Mouse (Mus musculus) liver, embryonic 12.5 days (tissue): ENCODE data around the gene Zfhx3. TPM values are rescaled to one million over a fixed set of nuclear protein-coding genes. Genes with fewer than 3 reads are reported as not detected.

Experiments used
- ATAC-seq: fragments of 200-750 bp; cut with Nextera tagmentation; 2 replicates; pipeline ENCODE4 v1.8.0; 2017; ENCODE audit warnings: moderate number of reproducible peaks, mild to moderate bottlenecking, moderate library complexity
- H3K27ac ChIP-seq: fragments of 300-500 bp; sonication (generic); 2 replicates; pipeline ENCODE4 v1.5.1; 2016; ENCODE audit warnings: mild to moderate bottlenecking
- H3K27me3 ChIP-seq: fragments of 300-500 bp; sonication (generic); replicated peaks from 2 replicates; pipeline ENCODE4 v1.6.1; 2016; ENCODE audit warnings: mild to moderate bottlenecking, moderate library complexity
- H3K36me3 ChIP-seq: fragments of 300-500 bp; sonication (generic); 2 replicates; pipeline ENCODE4 v1.6.1; 2016; ENCODE audit warnings: mild to moderate bottlenecking, moderate library complexity
- H3K4me1 ChIP-seq: fragments of 300-500 bp; sonication (generic); 2 replicates; pipeline ENCODE4 v1.6.1; 2016
- H3K4me2 ChIP-seq: fragments of 300-500 bp; sonication (generic); 2 replicates; pipeline ENCODE4 v1.6.1; 2016; ENCODE audit warnings: mild to moderate bottlenecking, moderate library complexity
- H3K4me3 ChIP-seq: fragments of 300-500 bp; sonication (generic); 2 replicates; pipeline ENCODE4 v1.5.1; 2016; ENCODE audit warnings: mild to moderate bottlenecking, moderate library complexity
- H3K9ac ChIP-seq: fragments of 300-500 bp; sonication (generic); 2 replicates; pipeline ENCODE4 v1.6.1; 2016; ENCODE audit warnings: mild to moderate bottlenecking, moderate library complexity
- H3K9me3 ChIP-seq: fragments of 300-500 bp; sonication (generic); replicated peaks from 2 replicates; pipeline ENCODE4 v1.6.1; 2016; ENCODE audit warnings: mild to moderate bottlenecking, moderate library complexity
- WGBS: fragments of 180-500 bp; shearing (Covaris S2); methylation state at CpG from one replicate; pipeline ENCODE4 v1.1.7; 2016; ENCODE audit not compliant: insufficient replicate concordance; 5-methylcytosine and 5-hydroxymethylcytosine counted together
- polyA plus RNA-seq: library from polyadenylated mRNA; unstranded; fragments of >200 nt; fragmentation: Nextera tagmentation; extraction: Ambion mirVana; gene quantifications from 2 replicates; pipeline ENCODE4 v1.2.1, GENCODE M21; 2016

Zfhx3 gene
- polyA plus RNA-seq, 1 experiment from 2014 or later: 2.4 TPM

DNA sequence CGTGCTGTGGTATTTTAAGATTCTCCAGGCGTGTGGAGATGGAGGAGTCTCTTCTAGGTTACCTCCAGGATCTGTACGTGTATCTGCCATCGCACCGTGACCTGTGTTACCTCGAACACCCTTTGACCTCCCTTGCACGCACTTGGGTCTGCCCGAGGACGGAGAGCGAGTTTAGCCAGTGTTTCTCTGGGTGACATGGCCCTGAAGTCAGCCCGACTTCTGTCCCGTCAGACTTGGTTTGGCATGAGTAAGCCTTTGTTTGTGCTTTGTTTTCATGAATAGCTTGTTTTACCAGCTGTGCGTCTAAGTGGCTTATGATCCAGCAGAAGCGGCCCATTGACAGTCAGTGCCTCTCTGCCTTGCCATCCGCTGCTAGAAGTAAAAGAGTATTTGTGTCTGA is 961.1 kb downstream of the Zfhx3 start:
- Histone ChIP-seq H3K27ac (no peak overlapping the region), H3K9ac (no peak overlapping the region), H3K4me2 (no peak overlapping the region), H3K4me1 (peaks cover 9% of the 10 kb centered on the region; the same call in 1 of the 2 replicates), H3K9me3 (no peaks in the 10 kb centered on the region), H3K27me3 (no peaks in the 10 kb centered on the region), H3K4me3 (no peak overlapping the region), H3K36me3 (no peaks in the 10 kb centered on the region)
- 79% methylated on average over 15 of the region's 15 CpGs for WGBS
- no peak for ATAC-seq

DNA sequence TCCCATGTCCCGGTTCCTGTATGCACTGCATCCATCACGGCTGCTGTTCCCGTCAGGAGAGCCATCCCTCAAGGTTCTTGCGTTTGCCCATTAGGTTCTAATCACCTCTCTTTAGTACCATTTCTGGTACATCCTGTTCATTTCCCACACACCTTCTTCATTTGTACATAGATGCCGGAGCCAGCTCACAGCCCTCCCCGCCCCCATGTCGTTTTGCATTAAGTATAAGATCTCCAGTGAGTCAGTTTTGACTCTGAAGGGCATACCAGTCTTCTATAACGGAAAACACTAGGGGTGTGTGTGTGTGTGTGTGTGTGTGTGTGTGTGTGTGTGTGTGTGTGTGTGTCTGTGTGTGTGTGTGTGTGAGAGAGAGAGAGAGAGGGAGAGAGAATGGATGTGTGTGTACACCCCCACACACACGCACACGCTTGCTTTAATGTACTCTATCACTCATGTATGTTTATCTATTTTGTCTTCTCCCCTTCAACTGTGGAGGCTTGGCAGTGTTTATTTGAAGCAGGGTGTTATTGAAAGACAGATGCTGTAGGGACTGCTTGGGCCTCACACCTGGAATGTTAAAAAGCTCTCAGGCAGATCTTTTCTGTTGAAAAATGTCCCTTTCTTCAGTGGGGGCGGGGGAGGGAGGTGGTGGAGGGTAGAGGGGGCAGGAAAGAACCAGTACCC is 962.0 kb downstream of the Zfhx3 start:
- Histone ChIP-seq H3K27ac (no peak overlapping the region), H3K9ac (no peak overlapping the region), H3K4me2 (no peak overlapping the region), H3K4me1 (peaks cover 2% of the 10 kb centered on the region; the same call in 1 of the 2 replicates), H3K36me3 (no peaks in the 10 kb centered on the region), H3K4me3 (no peak overlapping the region), H3K9me3 (no peaks in the 10 kb centered on the region), H3K27me3 (no peaks in the 10 kb centered on the region)
- WGBS: 71% methylated on average over 11 of the region's 11 CpGs
- no peak for ATAC-seq

DNA sequence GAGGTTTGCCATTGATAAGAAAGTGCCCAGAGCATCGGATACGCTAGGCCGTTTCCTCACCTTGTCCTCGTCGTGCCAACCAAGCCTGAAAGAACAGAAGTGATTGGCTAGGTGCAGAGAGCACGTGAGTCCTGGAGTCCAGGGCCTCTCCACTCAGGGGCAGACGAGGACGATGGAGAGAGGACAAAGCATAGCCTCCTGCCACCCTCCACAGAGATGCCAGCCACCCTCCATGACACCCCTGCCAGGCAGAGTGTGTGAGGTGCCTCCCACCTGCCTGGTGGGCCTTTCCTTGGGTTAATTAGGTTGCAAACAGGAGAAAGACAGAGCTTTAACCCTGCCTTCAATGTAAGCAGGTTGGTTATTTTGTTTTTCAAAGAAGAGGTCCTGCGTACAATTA is 965.6 kb downstream of the Zfhx3 start:
- Histone ChIP-seq H3K27ac (no peak overlapping the region), H3K9me3 (no peaks in the 10 kb centered on the region), H3K9ac (no peak overlapping the region), H3K4me3 (no peak overlapping the region), H3K36me3 (no peaks in the 10 kb centered on the region), H3K4me2 (no peak overlapping the region), H3K4me1 (0 out of 2 replicates have a peak, but pooled peaks cover 4% of the 10 kb centered on the region), H3K27me3 (no peaks in the 10 kb centered on the region)
- no peak for ATAC-seq
- WGBS: 76% methylated on average over 9 of the region's 9 CpGs

DNA sequence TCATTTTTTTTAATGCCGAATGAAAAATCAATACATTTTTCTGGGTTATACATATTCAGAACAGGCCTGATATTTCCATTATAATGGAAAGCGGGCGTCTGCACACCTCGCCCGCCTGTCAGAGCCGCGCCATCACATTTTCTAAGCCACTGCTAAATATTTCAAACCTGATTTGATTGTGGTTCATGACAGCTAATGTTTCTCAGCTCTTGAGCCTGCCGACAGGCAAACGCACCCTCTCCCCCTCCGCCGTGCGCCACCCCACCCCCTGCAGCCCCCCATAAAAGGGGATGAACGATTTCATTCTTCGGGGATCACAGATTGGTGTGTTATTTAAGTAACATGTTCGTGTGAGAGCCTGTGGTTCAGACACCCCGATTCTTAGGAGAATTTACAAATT is 966.1 kb downstream of the Zfhx3 start:
- Histone ChIP-seq H3K9ac (no peak overlapping the region), H3K27me3 (no peaks in the 10 kb centered on the region), H3K36me3 (no peaks in the 10 kb centered on the region), H3K27ac (no peak overlapping the region), H3K4me3 (no peak overlapping the region), H3K4me2 (no peak overlapping the region), H3K9me3 (no peaks in the 10 kb centered on the region), H3K4me1 (0 out of 2 replicates have a peak, but pooled peaks cover 5% of the 10 kb centered on the region)
- 82% methylated on average over 16 of the region's 16 CpGs for WGBS
- ATAC-seq: no peak

DNA sequence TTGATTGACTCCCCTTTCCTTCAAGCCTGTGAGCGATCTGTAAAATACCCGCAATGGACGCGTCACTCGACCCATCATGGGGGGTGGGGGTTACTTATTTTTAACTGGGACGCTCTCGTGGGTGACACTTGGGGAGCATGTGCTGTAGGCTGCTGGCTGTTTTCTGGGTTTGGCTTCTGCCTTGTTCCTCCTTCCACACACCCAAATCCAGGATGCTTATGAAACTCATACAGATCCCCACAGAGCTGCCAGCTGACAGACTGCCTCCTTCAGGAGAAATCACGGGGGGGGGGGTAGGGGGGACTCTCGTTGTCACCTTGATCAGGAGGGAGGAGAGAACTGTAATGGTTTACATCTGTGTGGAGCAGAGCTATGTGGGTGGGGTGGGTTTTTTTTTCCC is 966.6 kb downstream of the Zfhx3 start:
- Histone ChIP-seq H3K36me3 (no peaks in the 10 kb centered on the region), H3K27ac (no peak overlapping the region), H3K9ac (no peak overlapping the region), H3K9me3 (no peaks in the 10 kb centered on the region), H3K27me3 (no peaks in the 10 kb centered on the region), H3K4me2 (no peak overlapping the region), H3K4me1 (0 out of 2 replicates have a peak, but pooled peaks cover 5% of the 10 kb centered on the region), H3K4me3 (no peak overlapping the region)
- ATAC-seq: no peak
- WGBS: 64% methylated on average over 9 of the region's 9 CpGs

DNA sequence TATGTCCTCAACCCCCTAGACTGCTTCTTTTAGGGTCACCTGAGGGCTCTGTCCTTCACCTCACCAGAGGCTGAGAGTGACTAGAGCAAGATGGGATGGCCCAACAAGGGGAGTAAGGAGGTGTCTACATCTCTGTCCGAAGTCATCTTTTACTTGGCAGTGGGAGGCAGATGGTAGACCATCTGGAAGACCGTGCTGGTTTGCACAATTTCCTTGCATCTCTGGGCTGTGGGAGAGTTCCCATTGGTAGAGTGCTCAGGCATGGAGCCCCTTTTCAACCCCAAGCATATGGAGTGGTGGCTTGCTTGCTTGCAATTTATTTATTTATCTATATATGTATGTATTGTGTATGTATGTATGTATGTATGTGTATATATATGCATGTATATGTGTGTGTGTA is 967.0 kb downstream of the Zfhx3 start:
- Histone ChIP-seq H3K27me3 (no peaks in the 10 kb centered on the region), H3K9ac (no peak overlapping the region), H3K4me3 (no peak overlapping the region), H3K4me1 (0 out of 2 replicates have a peak, but pooled peaks cover 5% of the 10 kb centered on the region), H3K36me3 (no peaks in the 10 kb centered on the region), H3K9me3 (no peaks in the 10 kb centered on the region), H3K27ac (no peak overlapping the region), H3K4me2 (no peak overlapping the region)
- ATAC-seq: no peak
- WGBS: 65% methylated on average over 2 of the region's 2 CpGs

DNA sequence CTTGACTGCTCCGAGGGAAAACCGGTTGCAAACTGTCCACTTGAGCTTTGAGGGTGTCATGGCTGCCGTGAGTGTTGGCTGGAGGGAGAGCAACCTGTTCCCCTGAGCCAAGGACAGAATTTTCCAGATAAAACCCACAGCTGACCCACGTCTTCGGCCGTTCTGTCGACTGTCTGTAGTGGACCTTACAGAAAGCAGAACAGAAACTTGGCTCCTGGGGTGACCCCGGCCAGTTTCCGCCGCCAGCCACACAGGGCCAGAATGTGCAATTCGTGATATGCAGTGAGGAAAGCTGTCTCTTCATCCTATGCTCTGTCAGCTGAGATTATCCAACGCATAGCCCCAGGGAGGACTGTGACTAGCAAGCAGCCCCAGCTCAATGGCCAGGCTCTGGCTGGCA is 968.4 kb downstream of the Zfhx3 start:
- H3K4me1 ChIP-seq: peaks cover 13% of the 10 kb centered on the region; the same call in 1 of the 2 replicates
- no peak overlapping the region for H3K9ac ChIP-seq
- 58% methylated on average over 12 of the region's 12 CpGs for WGBS
- H3K4me2 ChIP-seq: no peak overlapping the region
- H3K27me3 ChIP-seq: no peaks in the 10 kb centered on the region
- no peaks in the 10 kb centered on the region for H3K9me3 ChIP-seq
- no peak overlapping the region for H3K4me3 ChIP-seq
- peak overlapping the region; percentile 36; the same call in 1 of the 2 replicates for H3K27ac ChIP-seq
- ATAC-seq: no peak
- no peaks in the 10 kb centered on the region for H3K36me3 ChIP-seq

DNA sequence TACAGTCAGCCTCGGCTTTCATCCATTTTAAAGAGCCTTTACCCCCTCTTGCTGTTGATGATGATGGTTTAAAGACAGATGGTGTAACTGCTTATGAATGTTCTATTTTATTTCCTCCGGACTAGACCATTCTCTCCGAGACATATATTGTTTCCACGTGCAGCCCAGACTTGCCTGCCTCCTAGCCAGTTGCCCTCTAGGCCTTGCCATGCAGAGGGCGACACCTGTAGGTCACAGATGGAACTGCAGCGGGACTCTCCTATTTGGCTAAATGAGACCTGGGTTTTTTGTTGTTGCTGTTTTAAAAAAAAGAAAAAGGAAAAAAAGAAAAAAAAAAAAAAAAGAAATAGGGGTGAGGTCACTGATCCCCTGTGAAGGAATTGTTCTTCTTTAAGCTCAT is 969.1 kb downstream of the Zfhx3 start:
- peaks cover 2% of the 10 kb centered on the region; the same call in 1 of the 2 replicates for H3K36me3 ChIP-seq
- H3K27me3 ChIP-seq: no peaks in the 10 kb centered on the region
- no peak for ATAC-seq
- H3K4me3 ChIP-seq: no peak overlapping the region
- H3K9ac ChIP-seq: no peak overlapping the region
- H3K4me2 ChIP-seq: no peak overlapping the region
- H3K9me3 ChIP-seq: no peaks in the 10 kb centered on the region
- peaks cover 16% of the 10 kb centered on the region; the same call in 1 of the 2 replicates for H3K4me1 ChIP-seq
- WGBS: 20% methylated on average over 6 of the region's 6 CpGs
- no peak overlapping the region for H3K27ac ChIP-seq

DNA sequence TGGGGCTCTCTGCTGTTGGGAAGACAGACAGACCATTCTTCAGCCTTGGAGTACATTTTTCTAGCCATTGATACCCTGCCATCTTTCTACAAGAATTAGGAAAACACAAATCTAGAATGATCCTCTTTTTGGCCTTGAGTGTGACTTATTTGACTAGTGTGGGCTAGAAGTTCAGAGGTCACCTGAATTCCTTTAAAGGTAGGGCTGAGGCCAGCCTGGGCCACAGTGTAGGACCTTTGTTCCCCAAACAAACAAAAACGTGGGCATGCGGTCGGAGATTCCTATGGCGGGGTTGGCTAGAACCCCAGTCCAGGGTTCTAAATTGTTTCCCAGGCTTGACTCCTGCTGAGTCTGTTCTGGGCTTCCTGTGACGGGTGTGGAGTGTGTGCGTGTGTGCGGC is 970.6 kb downstream of the Zfhx3 start:
- H3K27me3 ChIP-seq: no peaks in the 10 kb centered on the region
- peaks cover 16% of the 10 kb centered on the region; the same call in 1 of the 2 replicates for H3K4me1 ChIP-seq
- H3K4me3 ChIP-seq: no peak overlapping the region
- H3K36me3 ChIP-seq: peaks cover 5% of the 10 kb centered on the region; the same call in 1 of the 2 replicates
- H3K9me3 ChIP-seq: no peaks in the 10 kb centered on the region
- H3K4me2 ChIP-seq: no peak overlapping the region
- WGBS: 74% methylated on average over 7 of the region's 7 CpGs
- H3K27ac ChIP-seq: peak overlapping the region; percentile 20; the same call in 1 of the 2 replicates
- H3K9ac ChIP-seq: no peak overlapping the region
- no peak for ATAC-seq

DNA sequence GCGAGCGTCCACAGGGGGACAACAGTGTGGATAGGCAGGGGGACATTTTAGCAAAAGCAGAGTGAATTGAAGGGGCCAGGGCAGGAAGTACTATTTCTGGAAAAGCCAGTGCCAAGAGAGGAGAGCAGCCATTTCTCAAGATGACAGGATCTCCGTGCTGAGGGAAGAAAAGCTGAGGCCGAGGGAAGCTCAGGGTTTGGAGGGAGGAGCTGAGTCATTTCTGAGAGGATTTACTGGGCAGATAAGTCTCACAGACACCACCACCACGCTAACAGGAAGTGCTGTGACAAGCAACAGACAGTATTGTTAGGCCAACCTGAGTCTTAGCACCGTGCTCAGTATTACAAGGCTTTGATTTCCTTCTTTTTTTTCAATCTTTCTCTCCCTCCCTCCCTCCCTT is 973.0 kb downstream of the Zfhx3 start:
- Histone ChIP-seq H3K36me3 (peaks cover 5% of the 10 kb centered on the region; the same call in 1 of the 2 replicates), H3K4me1 (peaks cover 16% of the 10 kb centered on the region; the same call in 1 of the 2 replicates), H3K9me3 (no peaks in the 10 kb centered on the region), H3K9ac (no peak overlapping the region), H3K4me2 (peak overlapping the region; percentile 4; the same call in 1 of the 2 replicates), H3K4me3 (no peak overlapping the region), H3K27me3 (no peaks in the 10 kb centered on the region), H3K27ac (peak overlapping the region; percentile 61)
- 18% methylated on average over 6 of the region's 6 CpGs for WGBS
- ATAC-seq: peak; percentile 52; the same call in 1 of the 2 replicates

DNA sequence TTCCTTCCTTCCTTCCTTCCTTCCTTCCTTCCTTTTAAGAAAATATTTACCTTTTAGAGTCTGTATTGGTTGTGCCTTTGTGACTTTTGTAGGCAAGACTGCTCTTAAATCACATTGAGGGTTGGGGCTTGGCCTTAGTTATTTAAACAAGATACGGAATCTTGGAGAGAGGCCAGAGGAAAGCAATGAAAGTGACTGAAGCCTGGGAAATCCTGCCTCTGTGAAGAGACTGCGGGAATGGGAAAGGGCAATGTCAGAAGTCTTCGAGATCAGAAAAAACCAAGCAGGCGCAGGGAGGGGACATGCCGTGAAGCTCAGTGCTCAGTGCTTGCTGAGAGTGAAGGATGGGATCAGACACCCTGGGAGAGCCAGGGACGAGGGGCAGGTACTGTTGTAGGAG is 973.4 kb downstream of the Zfhx3 start:
- no peaks in the 10 kb centered on the region for H3K27me3 ChIP-seq
- H3K9me3 ChIP-seq: no peaks in the 10 kb centered on the region
- no peak overlapping the region for H3K9ac ChIP-seq
- no peak overlapping the region for H3K4me2 ChIP-seq
- no peak overlapping the region for H3K4me3 ChIP-seq
- ATAC-seq: no peak
- WGBS: 56% methylated on average over 6 of the region's 6 CpGs
- H3K4me1 ChIP-seq: peaks cover 16% of the 10 kb centered on the region; the same call in 1 of the 2 replicates
- H3K36me3 ChIP-seq: peaks cover 5% of the 10 kb centered on the region; the same call in 1 of the 2 replicates
- H3K27ac ChIP-seq: peak overlapping the region; percentile 61; the same call in 1 of the 2 replicates

DNA sequence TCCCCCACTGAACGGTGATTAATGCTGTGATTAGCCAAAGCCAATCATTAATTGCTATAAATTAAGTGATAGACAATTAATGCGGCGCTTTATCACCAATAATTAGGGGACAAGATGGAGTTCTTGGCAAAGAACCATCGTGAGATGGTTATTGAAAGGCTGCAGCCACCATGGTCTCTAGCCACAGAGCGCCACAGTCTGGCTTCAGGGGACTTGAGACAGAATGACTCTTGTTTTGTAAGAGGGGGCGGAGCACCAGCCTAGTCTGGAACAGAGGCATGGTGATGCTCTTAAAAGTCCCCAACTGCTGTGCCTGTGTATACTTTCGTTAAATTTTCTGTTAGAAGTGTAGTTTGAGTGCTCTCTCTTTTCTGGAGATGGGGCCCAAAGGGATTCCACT is 977.7 kb downstream of the Zfhx3 start:
- Histone ChIP-seq H3K27me3 (no peaks in the 10 kb centered on the region), H3K4me3 (no peak overlapping the region), H3K4me2 (no peak overlapping the region), H3K27ac (no peak overlapping the region), H3K4me1 (peaks cover 10% of the 10 kb centered on the region; the same call in 1 of the 2 replicates), H3K9me3 (no peaks in the 10 kb centered on the region), H3K9ac (no peak overlapping the region), H3K36me3 (peaks cover 5% of the 10 kb centered on the region; the same call in 1 of the 2 replicates)
- WGBS: 77% methylated on average over 7 of the region's 7 CpGs
- ATAC-seq: no peak
